Mouse (Mus musculus) C2C12 (cell line): Measurements from ENCODE around the gene Yju2.

ENCODE experiments used
- MYOD1 ChIP-seq: IDR thresholded peaks from one replicate; pipeline ENCODE4 v1.6.1; 2011; ENCODE audit warnings: low read depth; ENCODE audit not compliant: control insufficient read depth, insufficient read length
- MYOG ChIP-seq: IDR thresholded peaks from one replicate; pipeline ENCODE4 v1.6.1; 2011; ENCODE audit not compliant: control insufficient read depth, insufficient read length; ENCODE audit errors: extremely low read depth

DNA sequence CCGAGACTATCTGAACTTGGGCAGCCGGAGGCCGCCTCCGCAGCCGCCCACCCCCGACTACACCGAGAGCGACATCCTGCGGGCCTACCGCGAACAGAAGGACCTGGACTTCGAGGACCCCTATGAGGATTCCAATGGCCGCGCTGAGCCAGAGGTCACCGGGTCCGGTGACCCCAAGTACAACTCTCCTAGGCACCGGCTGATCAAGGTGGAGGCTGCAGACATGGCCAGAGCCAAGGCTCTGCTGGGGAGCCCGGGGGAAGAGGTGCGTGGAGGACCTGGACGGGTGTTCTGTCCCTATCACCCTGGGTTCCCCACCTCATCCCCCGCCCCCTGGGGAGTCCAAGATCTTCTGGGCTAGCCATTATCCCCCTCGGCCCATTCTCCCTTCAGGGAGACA lies 12.6 kb downstream of the Yju2 start:
- TF ChIP-seq MYOD1 (no peak), MYOG (no peak)
